Mouse (Mus musculus) midbrain, embryonic 12.5 days (tissue): ENCODE results near the gene Sema3f. TPM values are rescaled to one million over a fixed set of nuclear protein-coding genes. Genes with fewer than 3 reads are reported as not detected.

Source experiments
- ATAC-seq: fragments of 200-750 bp; cut with Nextera tagmentation; 2 replicates; pipeline ENCODE4 v1.8.0; 2017; ENCODE audit warnings: low read depth, moderate TSS enrichment, moderate library complexity; ENCODE audit not compliant: low FRiP score
- H3K27ac ChIP-seq: fragments of 300-500 bp; sonication (generic); replicated peaks from 2 replicates; pipeline ENCODE4 v1.5.1; 2016; ENCODE audit warnings: mild to moderate bottlenecking
- H3K27me3 ChIP-seq: fragments of 300-500 bp; sonication (generic); 2 replicates; pipeline ENCODE4 v1.6.1; 2016; ENCODE audit warnings: mild to moderate bottlenecking
- H3K36me3 ChIP-seq: fragments of 300-500 bp; sonication (generic); 2 replicates; pipeline ENCODE4 v1.6.1; 2016
- H3K4me1 ChIP-seq: fragments of 300-500 bp; sonication (generic); 2 replicates; pipeline ENCODE4 v1.6.1; 2016
- H3K4me2 ChIP-seq: fragments of 300-500 bp; sonication (generic); replicated peaks from 2 replicates; pipeline ENCODE4 v1.6.1; 2016; ENCODE audit warnings: mild to moderate bottlenecking, moderate library complexity
- H3K4me3 ChIP-seq: fragments of 300-500 bp; sonication (generic); 2 replicates; pipeline ENCODE4 v1.5.1; 2016; ENCODE audit warnings: mild to moderate bottlenecking
- H3K9ac ChIP-seq: fragments of 300-500 bp; sonication (generic); replicated peaks from 2 replicates; pipeline ENCODE4 v1.6.1; 2016; ENCODE audit warnings: mild to moderate bottlenecking, moderate library complexity
- H3K9me3 ChIP-seq: fragments of 300-500 bp; sonication (generic); 2 replicates; pipeline ENCODE4 v1.6.1; 2016; ENCODE audit warnings: mild to moderate bottlenecking
- WGBS: fragments of 180-500 bp; shearing (Covaris S2); methylation state at CpG from one replicate; pipeline ENCODE4 v1.1.7; 2016; 5-methylcytosine and 5-hydroxymethylcytosine counted together
- polyA plus RNA-seq: library from polyadenylated mRNA; unstranded; fragments of >200 nt; fragmentation: Nextera tagmentation; extraction: Ambion mirVana; gene quantifications from 2 replicates; pipeline ENCODE4 v1.2.1, GENCODE M21; 2016

Sema3f gene
- polyA plus RNA-seq, 1 experiment from 2014 or later: 30.6 TPM

DNA sequence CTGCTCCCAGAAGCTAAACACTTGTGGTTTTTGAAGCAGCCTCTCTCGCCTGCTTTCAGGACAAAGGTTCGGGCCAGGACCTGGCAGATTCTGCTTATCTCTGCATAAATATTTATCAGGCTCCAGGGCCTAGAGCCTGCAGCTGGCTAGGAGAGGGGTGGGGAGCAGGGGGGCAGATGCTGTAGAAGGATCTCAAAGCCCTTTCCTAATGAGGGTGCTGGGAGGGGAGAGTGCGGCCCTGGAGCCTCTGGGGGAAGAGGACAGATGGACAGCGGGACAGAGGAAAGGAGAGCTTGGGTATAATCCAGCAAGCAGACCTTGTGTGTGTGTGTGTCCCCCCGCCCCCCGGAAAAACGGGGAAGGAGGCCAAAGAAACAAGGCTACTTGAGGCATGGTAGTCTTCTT lies 24.3 kb upstream of the Sema3f start:
- WGBS: 18% methylated on average over 7 of the region's 7 CpGs
- Histone ChIP-seq H3K36me3 (peaks cover 9% of the 10 kb centered on the region), H3K4me3 (no peak overlapping the region), H3K9me3 (no peaks in the 10 kb centered on the region), H3K4me1 (peaks cover 44% of the 10 kb centered on the region), H3K27ac (peak overlapping the region; percentile 83), H3K4me2 (peak overlapping the region; percentile 44), H3K27me3 (no peaks in the 10 kb centered on the region), H3K9ac (peak overlapping the region; percentile 34; the same call in 1 of the 2 replicates)
- ATAC-seq: peak; percentile 28; the same call in 1 of the 2 replicates

DNA sequence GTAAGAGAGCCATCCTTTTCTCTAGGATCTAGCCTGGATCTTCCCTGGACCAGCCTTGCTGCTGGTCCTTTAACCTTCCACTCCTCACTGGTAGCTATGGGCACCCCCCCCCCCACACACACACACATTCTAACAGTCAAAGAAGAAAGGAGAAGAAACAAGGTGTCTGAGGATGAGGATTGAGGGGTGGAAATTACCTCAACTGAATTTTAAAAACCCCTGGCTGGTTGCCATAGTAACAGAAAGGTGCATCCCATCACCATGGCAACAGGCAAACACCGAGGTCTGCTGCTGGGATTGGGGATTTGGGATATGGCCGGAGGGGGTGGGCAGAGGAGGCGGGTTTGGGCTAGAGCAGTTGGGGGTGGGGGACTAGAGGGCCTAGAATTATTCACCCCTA lies 19.4 kb upstream of the Sema3f start:
- Histone ChIP-seq H3K4me2 (peak overlapping the region; percentile 6; the same call in 1 of the 2 replicates), H3K36me3 (no peaks in the 10 kb centered on the region), H3K27me3 (no peaks in the 10 kb centered on the region), H3K9ac (no peak overlapping the region), H3K27ac (peak overlapping the region; percentile 81), H3K4me1 (peaks cover 48% of the 10 kb centered on the region), H3K9me3 (no peaks in the 10 kb centered on the region), H3K4me3 (no peak overlapping the region)
- WGBS: 6% methylated on average over 3 of the region's 3 CpGs
- peak; percentile 25; the same call in 1 of the 2 replicates for ATAC-seq

GRCm38 (mm10) chr9:107728919-107729670 lies 18.8 kb upstream of the Sema3f start:
- 63% methylated on average over 6 of the region's 6 CpGs for WGBS
- Histone ChIP-seq H3K9me3 (no peaks in the 10 kb centered on the region), H3K36me3 (no peaks in the 10 kb centered on the region), H3K27me3 (no peaks in the 10 kb centered on the region), H3K4me2 (no peak overlapping the region), H3K9ac (no peak overlapping the region), H3K27ac (peak overlapping the region; percentile 81), H3K4me1 (peaks cover 48% of the 10 kb centered on the region), H3K4me3 (no peak overlapping the region)
- ATAC-seq: 0 out of 2 replicates have a peak, but pooled peaks have one; percentile 2

- 0 out of 2 replicates have a peak, but pooled peaks cover 4% of the 10 kb centered on the region for H3K27me3 ChIP-seq
Observed at GRCm38 (mm10) chr9:107727041-107727440, 16.8 kb upstream of the Sema3f start.

GRCm38 (mm10) chr9:107724796-107725195 lies 14.5 kb upstream of the Sema3f start:
- Histone ChIP-seq H3K9me3 (no peaks in the 10 kb centered on the region), H3K4me1 (peaks cover 55% of the 10 kb centered on the region), H3K27ac (no peak overlapping the region; the same call in 1 of the 2 replicates), H3K4me3 (no peak overlapping the region), H3K9ac (no peak overlapping the region), H3K36me3 (no peaks in the 10 kb centered on the region), H3K4me2 (no peak overlapping the region), H3K27me3 (0 out of 2 replicates have a peak, but pooled peaks cover 4% of the 10 kb centered on the region)
- WGBS: 95% methylated on average over 1 of the region's 1 CpGs
- ATAC-seq: no peak

More at GRCm38 (mm10) chr9:107727041-107727440, 16.8 kb upstream of the Sema3f start:
- 48% methylated on average over 3 of the region's 3 CpGs for WGBS
- Histone ChIP-seq H3K36me3 (no peaks in the 10 kb centered on the region), H3K9me3 (no peaks in the 10 kb centered on the region), H3K4me1 (peaks cover 67% of the 10 kb centered on the region), H3K27ac (peak overlapping the region; percentile 35; the same call in 1 of the 2 replicates), H3K4me2 (no peak overlapping the region), H3K9ac (no peak overlapping the region), H3K4me3 (no peak overlapping the region)
- ATAC-seq: no peak

DNA sequence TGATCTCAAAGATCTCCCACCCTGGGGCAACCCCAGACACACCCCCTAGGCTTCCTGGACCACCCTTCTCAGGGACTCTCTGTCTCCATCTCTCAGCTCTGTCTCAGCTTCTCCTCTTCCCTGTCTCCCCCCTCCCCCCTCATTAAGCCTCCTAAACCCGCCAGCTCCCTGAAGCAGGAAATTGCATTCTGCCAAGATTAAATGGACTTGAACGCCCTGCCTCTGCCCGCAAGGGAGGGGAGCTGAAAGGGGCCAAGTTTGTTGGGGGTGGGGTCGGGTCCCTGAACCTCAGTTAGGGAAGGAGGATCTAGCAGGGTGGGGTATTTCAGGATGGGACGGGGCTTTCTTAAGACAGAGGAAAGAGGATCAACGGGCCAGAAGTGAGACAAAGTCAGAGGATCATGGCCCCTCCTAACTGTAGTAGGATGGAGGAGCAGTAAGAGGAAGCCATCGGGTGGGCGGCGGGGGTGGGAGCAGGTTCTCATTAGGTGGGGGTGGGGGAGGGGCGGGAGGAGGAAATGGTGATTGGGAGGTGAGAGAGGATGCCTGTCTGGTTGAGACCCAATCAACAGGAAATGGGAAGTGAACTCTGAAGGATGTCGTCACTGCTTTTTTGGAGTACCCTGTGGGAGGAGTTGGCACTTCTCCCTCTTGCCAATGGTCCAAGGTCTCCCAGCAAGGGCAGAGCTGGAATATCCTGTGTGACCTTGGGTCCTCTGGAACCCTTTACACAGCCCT lies 13.7 kb upstream of the Sema3f start:
- 4% methylated on average over 11 of the region's 11 CpGs for WGBS
- Histone ChIP-seq H3K4me2 (peak overlapping the region; percentile 38), H3K4me3 (no peak overlapping the region), H3K36me3 (no peaks in the 10 kb centered on the region), H3K9ac (peak overlapping the region; percentile 37), H3K27me3 (0 out of 2 replicates have a peak, but pooled peaks cover 4% of the 10 kb centered on the region), H3K4me1 (peaks cover 46% of the 10 kb centered on the region), H3K27ac (peak overlapping the region; percentile 66), H3K9me3 (no peaks in the 10 kb centered on the region)
- ATAC-seq: peak; percentile 59; the same call in 1 of the 2 replicates

GRCm38 (mm10) chr9:107723292-107723691 lies 13.0 kb upstream of the Sema3f start:
- Histone ChIP-seq H3K36me3 (no peaks in the 10 kb centered on the region), H3K9me3 (no peaks in the 10 kb centered on the region), H3K4me3 (no peak overlapping the region), H3K4me1 (peaks cover 40% of the 10 kb centered on the region), H3K27me3 (0 out of 2 replicates have a peak, but pooled peaks cover 4% of the 10 kb centered on the region), H3K27ac (peak overlapping the region; percentile 66), H3K4me2 (peak overlapping the region; percentile 38), H3K9ac (no peak overlapping the region; the same call in 1 of the 2 replicates)
- ATAC-seq: peak; percentile 24; the same call in 1 of the 2 replicates
- 24% methylated on average over 6 of the region's 6 CpGs for WGBS

- H3K4me2 ChIP-seq: no peak overlapping the region
- no peak for ATAC-seq
- no peak overlapping the region for H3K9ac ChIP-seq
- no peak overlapping the region for H3K4me3 ChIP-seq
- peaks cover 35% of the 10 kb centered on the region for H3K4me1 ChIP-seq
- H3K9me3 ChIP-seq: no peaks in the 10 kb centered on the region
- no peaks in the 10 kb centered on the region for H3K36me3 ChIP-seq
- no peak overlapping the region for H3K27ac ChIP-seq
- H3K27me3 ChIP-seq: peaks cover 8% of the 10 kb centered on the region; the same call in 1 of the 2 replicates
- WGBS: 82% methylated on average over 10 of the region's 10 CpGs
Observed at GRCm38 (mm10) chr9:107718781-107719540, 8.7 kb upstream of the Sema3f start.

GRCm38 (mm10) chr9:107716951-107717350 lies 6.7 kb upstream of the Sema3f start:
- Histone ChIP-seq H3K4me1 (peaks cover 17% of the 10 kb centered on the region), H3K4me3 (no peak overlapping the region), H3K27me3 (peaks cover 4% of the 10 kb centered on the region; the same call in 1 of the 2 replicates), H3K36me3 (no peaks in the 10 kb centered on the region), H3K4me2 (no peak overlapping the region), H3K9me3 (no peaks in the 10 kb centered on the region), H3K9ac (0 out of 2 replicates have a peak overlapping the region, but pooled peaks have one; percentile 16), H3K27ac (no peak overlapping the region)
- 45% methylated on average over 6 of the region's 6 CpGs for WGBS
- ATAC-seq: no peak

DNA sequence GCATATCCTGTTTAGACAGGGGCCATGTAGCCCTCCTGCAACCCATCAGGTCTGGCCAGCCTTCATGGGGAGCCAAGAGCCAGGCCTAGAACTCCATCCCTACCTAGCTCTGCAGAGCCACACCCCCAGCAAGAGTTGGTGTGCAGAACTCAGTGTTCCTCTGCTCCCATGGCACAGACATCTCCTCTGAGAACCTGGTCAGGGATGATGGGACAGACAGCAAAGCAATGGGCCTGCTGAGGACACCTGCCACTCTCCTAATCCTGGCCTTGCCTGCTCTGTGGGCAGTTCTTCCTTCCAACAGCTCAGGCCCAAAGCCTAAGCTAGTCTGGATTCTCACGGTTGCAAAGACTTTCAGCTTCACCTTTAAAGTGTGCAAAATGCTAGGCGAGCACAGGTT lies 5.4 kb upstream of the Sema3f start:
- Histone ChIP-seq H3K9me3 (no peaks in the 10 kb centered on the region), H3K27me3 (peaks cover 16% of the 10 kb centered on the region; the same call in 1 of the 2 replicates), H3K4me2 (no peak overlapping the region), H3K4me1 (peaks cover 17% of the 10 kb centered on the region), H3K9ac (no peak overlapping the region), H3K36me3 (no peaks in the 10 kb centered on the region), H3K4me3 (no peak overlapping the region), H3K27ac (no peak overlapping the region)
- ATAC-seq: no peak
- WGBS: 86% methylated on average over 2 of the region's 2 CpGs

DNA sequence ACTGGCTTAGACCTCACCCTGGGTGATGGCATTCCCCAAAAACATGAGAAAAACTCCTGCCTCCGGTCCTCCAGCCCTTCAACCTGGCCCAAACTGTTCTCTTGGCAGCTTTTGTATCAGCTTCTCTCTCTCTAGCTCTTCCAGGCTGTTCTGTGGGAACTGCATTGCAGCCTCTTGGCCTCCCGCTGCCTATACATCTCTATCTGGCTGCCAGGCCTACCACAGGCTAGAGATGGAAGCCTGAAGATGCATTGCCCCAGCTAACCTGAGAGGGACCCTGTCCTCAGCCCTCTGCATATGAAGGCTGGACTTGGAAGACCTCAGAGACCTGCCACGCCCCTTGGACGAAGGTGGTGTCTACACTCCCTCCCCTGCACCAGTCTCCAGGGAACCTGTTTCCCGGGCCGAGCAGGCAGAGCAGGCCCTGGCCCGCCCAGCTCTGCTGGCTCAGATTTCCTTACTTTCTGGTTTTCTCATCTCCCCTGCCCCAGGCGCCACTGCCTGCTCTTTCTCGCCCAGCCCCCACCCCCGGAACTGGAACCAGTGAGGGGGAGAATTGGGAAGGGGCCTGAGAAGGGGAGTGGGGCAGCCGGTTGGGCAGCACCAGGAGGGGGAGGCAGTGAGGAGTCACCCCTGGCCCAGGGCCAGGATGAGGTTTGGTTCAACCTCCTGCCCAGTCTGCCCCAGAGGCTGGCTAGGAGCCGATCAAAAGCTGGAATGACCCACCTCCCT lies 4.1 kb upstream of the Sema3f start:
- H3K27ac ChIP-seq: 0 out of 2 replicates have a peak overlapping the region, but pooled peaks have one; percentile 35
- H3K9ac ChIP-seq: 0 out of 2 replicates have a peak overlapping the region, but pooled peaks have one; percentile 2
- no peak for ATAC-seq
- H3K4me2 ChIP-seq: no peak overlapping the region
- H3K9me3 ChIP-seq: no peaks in the 10 kb centered on the region
- no peaks in the 10 kb centered on the region for H3K36me3 ChIP-seq
- no peak overlapping the region for H3K4me3 ChIP-seq
- 17% methylated on average over 12 of the region's 12 CpGs for WGBS
- peaks cover 24% of the 10 kb centered on the region for H3K4me1 ChIP-seq
- peaks cover 23% of the 10 kb centered on the region; the same call in 1 of the 2 replicates for H3K27me3 ChIP-seq
